Mouse (Mus musculus) kidney, adult 2 months (tissue): Measurements from ENCODE around the gene Ncf2.

ENCODE experiments used
- CTCF ChIP-seq: fragments of 200-500 bp; conservative IDR thresholded peaks from 2 replicates; pipeline ENCODE4 v1.5.1; 2011; ENCODE audit warnings: low read depth, mild to moderate bottlenecking, control low read depth, low read length, moderate library complexity, mixed read lengths; ENCODE audit not compliant: insufficient read depth, insufficient read length
- POLR2A ChIP-seq: fragments of 200-500 bp; IDR thresholded peaks from one replicate; pipeline ENCODE4 v1.6.1; 2011; ENCODE audit warnings: low read depth, low read length, control low read depth

DNA sequence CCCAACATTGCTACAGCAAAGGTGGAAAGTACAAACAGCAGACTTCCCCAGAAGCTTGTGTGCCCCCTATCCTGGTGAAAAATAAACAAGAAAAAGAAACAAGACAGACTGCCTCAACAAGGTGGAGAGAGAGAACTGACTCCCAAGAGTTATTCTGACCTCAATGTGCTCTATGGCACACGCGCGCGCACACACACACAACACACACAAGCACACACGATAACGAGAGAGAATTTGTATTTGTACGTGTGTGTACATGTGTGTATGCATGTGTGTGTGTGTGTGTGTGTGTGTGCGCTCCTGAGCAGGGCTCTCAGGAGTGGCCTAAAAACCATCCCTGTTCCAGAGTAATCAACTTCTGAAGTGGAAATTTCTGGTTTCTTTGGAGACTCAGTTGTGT lies 15.4 kb upstream of the Ncf2 start:
- TF ChIP-seq CTCF (no peak), POLR2A (no peak)
